In the genomic region with DNA sequence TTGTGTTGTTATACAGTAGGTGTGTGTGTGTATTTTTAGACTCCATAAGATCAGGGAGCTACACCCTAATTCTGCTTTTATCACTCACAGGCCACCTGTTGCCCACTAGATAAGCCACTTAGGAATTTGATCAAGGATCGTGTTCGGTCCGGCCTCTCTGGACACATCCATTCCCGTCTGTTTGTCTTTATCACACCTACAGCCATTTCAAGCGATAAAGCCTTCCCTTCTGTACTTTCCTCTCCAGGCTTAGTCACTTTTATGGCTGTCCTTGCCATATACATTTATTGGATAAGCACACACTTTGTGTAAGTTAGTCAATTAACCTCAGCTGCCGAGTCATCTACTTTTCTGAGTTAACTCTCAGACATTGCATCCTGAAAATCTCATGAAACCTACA, we compare ENCODE assay signal across 25 mouse cellular contexts.
"Had no signal": no experiment of that assay in that cellular context is flagged by ENCODE, and none has a peak within 500 bp of the region (broad histone marks: within the 10 kb centered on the region; RNA-seq: fewer than 3 reads in every experiment).

No protein-coding gene starts in this region.

- H3K4me1 ChIP-seq: liver, embryonic 13.5 days had no signal

- ATAC-seq: forebrain, postnatal 0 days; hindbrain, embryonic 16.5 days; inflammation-experienced regulatory T-cells, adult 6 months had no signal

- H3K4me2 ChIP-seq: heart, embryonic 12.5 days; hindbrain, embryonic 12.5 days; hindbrain, embryonic 14.5 days; kidney, embryonic 15.5 days; limb, embryonic 12.5 days; liver, embryonic 11.5 days; liver, embryonic 13.5 days had no signal

- H3K4me3 ChIP-seq: heart, embryonic 12.5 days; hindbrain, embryonic 10.5 days; hindbrain, embryonic 12.5 days; kidney, embryonic 15.5 days; layer of hippocampus, adult 2 months; left cerebral cortex, adult 2 months; limb, embryonic 10.5 days; limb, embryonic 12.5 days; liver, embryonic 13.5 days had no signal

- DNase-seq: forebrain, postnatal 0 days; gastrocnemius, postnatal 14 days; gastrocnemius, postnatal 36 days; heart, adult 18-20 months; heart, postnatal 10 days; heart, postnatal 4 days; kidney, adult 18-20 months; kidney, adult 9 months; kidney, postnatal 14 days; kidney, postnatal 36 days; liver; liver, embryonic 13.5 days had no signal

- H3K36me3 ChIP-seq: heart, embryonic 12.5 days; hindbrain, embryonic 10.5 days; hindbrain, embryonic 12.5 days; kidney, embryonic 15.5 days; limb, embryonic 10.5 days; limb, embryonic 12.5 days; liver, embryonic 13.5 days had no signal

- H3K9me3 ChIP-seq: heart, embryonic 12.5 days; hindbrain, embryonic 10.5 days; hindbrain, embryonic 12.5 days; kidney, embryonic 15.5 days; limb, embryonic 10.5 days; limb, embryonic 12.5 days; liver, embryonic 13.5 days had no signal

- H3K27ac ChIP-seq: hindbrain, embryonic 10.5 days; hindbrain, embryonic 12.5 days; hindbrain, embryonic 14.5 days; kidney, embryonic 15.5 days; kidney, postnatal 0 days; layer of hippocampus, adult 2 months; left cerebral cortex, adult 2 months; limb, embryonic 10.5 days; limb, embryonic 12.5 days; liver, embryonic 13.5 days had no signal

- H3K9ac ChIP-seq: forebrain, postnatal 0 days; heart, embryonic 12.5 days; hindbrain, embryonic 12.5 days; hindbrain, embryonic 14.5 days; kidney, embryonic 15.5 days; limb, embryonic 12.5 days; liver, embryonic 13.5 days had no signal

- H3K27me3 ChIP-seq: heart, embryonic 12.5 days; hindbrain, embryonic 12.5 days; kidney, embryonic 15.5 days; limb, embryonic 12.5 days; liver, embryonic 13.5 days had no signal
